Mouse (Mus musculus): ENCODE measurements at regions not wholly inside any gene's neighbourhood (a gene's known extent, or its start where the extent isn't known, plus 50 kb on each side); places are given as distances from the start of the nearest gene placed in this dataset.

GRCm38 (mm10) chr11:19554947-19555770, 369.0 kb upstream of the Spred2 start:
- peak; percentile 26 for DNase-seq
- intact Hi-C loops (cut with DNase I), result no loop called here

- intact Hi-C loops (cut with DNase I), result no loop called here
- DNase-seq, result peak; percentile 36
Observed at GRCm38 (mm10) chr11:19560452-19560851, 363.7 kb upstream of the Spred2 start.

GRCm38 (mm10) chr11:19562668-19563067, 361.5 kb upstream of the Spred2 start:
- no peak for DNase-seq
- intact Hi-C loops (cut with DNase I), result no loop called here

GRCm38 (mm10) chr11:19585228-19585627, 338.9 kb upstream of the Spred2 start:
- no peak for DNase-seq
- intact Hi-C loops (cut with DNase I), result no loop called here

GRCm38 (mm10) chr11:19592506-19593355, 331.4 kb upstream of the Spred2 start:
- no peak for DNase-seq
- intact Hi-C loops (cut with DNase I), result no loop called here

DNA sequence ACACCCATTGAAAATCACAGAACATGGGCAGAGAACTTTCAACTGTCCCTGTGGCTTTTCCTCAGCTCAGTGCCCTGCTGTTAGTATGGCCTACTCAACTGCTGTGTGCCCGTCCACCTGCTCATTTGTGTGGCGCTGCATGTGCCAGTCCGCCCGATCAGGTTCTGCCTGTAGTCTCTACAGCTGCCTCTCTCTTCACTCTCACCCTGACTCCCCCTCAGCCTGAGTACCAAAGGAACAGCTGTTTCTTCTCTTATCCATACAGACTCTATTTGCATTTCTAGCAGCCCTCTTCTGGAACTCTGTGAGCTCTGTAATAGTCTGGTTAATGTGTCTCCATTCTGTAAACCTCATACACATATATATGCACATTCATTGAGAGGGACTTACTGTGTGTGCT, 329.1 kb upstream of the Spred2 start:
- no peak for DNase-seq
- intact Hi-C loops (cut with DNase I), result no loop called here

DNA sequence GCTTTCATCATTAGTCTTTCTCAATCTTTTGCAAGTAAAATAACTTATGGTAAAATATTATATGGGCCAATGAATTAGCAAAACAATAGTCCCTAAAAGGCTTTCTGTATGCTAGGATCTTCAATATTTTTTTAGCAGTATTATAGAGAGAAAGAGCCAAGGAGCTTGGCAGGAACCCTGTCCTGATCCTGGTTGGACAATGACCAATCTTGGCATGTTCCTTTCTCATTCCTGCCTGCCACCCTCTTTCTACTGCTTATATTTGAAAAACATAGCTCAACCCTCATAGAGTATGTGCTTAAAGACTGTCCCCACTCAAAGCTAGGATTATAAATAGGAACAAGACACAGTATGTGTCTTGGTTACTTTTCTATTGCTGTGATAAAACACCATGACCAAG, 327.8 kb upstream of the Spred2 start:
- intact Hi-C loops (cut with DNase I), result no loop called here
- DNase-seq, result no peak

DNA sequence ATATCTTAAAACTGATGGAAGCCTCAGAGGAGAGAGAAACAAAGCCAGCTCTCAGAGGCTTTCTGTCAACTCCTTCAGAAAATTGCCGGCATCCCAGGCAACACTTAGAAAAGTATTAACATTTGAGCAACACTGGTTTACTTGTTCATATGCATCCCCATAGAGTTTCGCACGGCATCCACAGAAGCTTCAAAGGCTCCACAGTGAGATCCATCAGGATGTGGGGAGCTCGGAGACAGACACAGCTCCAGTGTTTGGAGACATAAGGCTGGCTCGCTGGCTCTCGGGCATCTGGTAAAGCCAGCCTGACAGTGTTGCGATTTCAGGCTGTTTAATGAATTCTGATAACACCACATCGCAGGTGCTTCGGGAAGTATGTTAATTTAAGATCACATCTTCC, 324.7 kb upstream of the Spred2 start:
- no peak for DNase-seq
- intact Hi-C loops (cut with DNase I), result no loop called here

- intact Hi-C loops (cut with DNase I), result no loop called here
- DNase-seq, result peak; percentile 69
Observed at GRCm38 (mm10) chr11:19601216-19601938, 322.8 kb upstream of the Spred2 start.

DNA sequence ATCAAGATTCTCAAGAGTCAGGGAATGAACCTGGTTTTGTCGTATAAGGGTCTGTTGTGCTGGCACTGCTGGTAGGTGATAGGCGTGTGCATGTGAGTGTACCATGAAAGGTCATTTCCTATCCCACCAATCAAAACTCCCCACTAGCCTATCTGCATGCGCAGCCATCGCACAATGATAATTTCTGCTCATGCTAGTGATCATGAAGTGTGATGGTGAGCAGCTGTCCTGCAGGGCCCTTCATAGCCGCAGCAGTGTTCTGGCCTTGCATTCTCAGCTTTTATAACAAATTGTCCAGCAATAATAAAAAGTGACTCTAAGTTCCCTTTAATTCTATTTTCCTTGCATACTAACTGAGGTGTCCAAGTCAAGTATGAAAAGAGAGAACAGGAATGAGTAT, 321.7 kb upstream of the Spred2 start:
- intact Hi-C loops (cut with DNase I), result no loop called here
- DNase-seq, result no peak

- intact Hi-C loops (cut with DNase I), result no loop called here
- no peak for DNase-seq
Observed at GRCm38 (mm10) chr11:19605602-19606001, 318.6 kb upstream of the Spred2 start.

DNA sequence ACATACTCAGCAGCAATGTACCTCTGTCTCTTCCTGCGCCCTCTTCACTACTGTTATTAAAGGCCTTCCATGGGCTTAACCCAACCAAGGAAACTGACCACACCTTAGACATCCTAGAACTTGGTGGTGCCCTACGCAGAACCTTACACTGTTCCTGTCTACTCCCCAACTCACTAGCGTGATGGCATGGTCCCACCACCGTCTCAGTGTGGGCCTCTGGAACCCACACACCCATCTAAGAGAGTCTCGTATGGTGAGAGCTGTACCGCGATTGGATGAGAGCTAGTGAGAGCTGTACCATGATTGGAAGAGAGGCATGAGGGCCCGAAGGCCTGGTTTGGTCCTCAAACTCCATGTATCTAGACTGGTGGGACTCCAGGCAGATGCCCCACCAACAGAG, 317.2 kb upstream of the Spred2 start:
- intact Hi-C loops (cut with DNase I), result no loop called here
- no peak for DNase-seq

GRCm38 (mm10) chr11:19607941-19608340, 316.2 kb upstream of the Spred2 start:
- DNase-seq, result no peak
- intact Hi-C loops (cut with DNase I), result no loop called here

DNA sequence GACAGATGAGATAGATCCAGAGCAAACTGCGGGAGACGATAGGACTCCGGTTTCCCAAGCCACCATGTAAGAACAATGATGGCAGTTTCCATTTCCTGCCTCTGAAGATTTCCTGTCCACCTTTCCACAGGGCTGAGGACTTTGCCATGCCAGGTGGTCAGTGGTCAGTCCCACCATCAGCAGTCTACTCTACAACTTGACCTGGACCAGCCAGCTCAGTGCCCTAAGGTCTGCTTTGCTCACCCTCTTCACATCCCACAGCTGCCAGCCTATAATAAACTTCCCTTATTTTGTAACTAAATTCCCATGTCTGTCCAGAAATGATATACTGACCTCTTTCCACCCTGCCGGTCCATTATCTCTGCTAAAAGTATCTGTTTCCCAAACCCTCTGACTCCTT, 315.7 kb upstream of the Spred2 start:
- intact Hi-C loops (cut with DNase I), result no loop called here
- no peak for DNase-seq

GRCm38 (mm10) chr11:19610559-19610958, 313.6 kb upstream of the Spred2 start:
- intact Hi-C loops (cut with DNase I), result no loop called here
- no peak for DNase-seq

- DNase-seq, result no peak
- intact Hi-C loops (cut with DNase I), result no loop called here
Observed at GRCm38 (mm10) chr11:19611217-19611616, 313.0 kb upstream of the Spred2 start.

GRCm38 (mm10) chr11:19616520-19616919, 307.7 kb upstream of the Spred2 start:
- intact Hi-C loops (cut with DNase I), result no loop called here
- peak; percentile 13 for DNase-seq

DNA sequence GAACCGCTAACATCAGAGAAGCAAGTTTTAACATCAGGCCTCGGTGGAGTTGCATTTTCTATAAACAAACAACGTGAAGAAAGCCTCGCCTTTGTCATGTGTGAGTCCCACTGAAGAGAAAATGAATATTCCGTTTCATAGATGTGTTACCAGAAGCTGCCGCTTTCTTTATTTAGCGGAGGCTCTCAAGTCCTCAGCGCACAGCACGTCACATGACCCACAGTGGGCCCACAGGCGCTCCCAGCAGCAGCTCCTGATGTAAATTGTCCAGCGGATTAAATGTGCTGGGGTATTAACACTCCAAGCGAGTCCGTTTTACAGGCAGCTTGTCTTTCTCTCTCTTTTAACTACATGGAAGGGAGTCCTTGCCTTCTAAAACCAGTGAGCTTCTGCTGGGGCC, 304.7 kb upstream of the Spred2 start:
- no peak for DNase-seq
- intact Hi-C loops (cut with DNase I), result no loop called here

DNA sequence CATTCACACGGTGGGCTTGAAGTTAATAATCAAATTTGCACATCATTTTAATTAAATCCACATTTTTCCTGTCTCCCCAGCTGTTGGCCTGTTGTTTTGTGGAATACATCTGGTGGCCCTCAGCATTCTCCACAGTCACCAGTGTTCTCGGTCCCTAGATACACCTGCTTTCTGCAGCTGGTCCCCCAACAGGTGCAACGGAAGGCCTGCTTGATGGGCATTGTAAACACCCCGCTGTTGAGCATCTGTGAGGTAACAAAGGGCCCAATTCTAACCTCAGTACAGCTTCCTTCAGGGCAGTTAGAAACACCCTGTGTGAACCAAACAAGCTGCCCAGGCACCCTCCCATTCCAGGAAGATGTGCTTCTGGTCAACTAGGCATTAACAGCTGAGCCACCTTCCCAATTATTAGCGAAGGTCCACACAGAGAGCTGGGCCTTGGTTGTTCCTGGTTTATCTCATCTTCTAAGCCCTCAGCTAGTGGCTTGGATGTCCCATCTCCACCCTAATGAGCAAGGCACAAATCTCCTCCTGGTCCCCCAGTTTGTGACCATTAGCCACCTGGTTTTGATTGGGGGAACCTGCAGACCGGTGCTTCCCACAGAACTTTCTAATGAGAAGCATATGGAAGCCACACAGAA, 293.0 kb upstream of the Spred2 start:
- intact Hi-C loops (cut with DNase I), result no loop called here

GRCm38 (mm10) chr11:19632477-19632876, 291.7 kb upstream of the Spred2 start:
- intact Hi-C loops (cut with DNase I), result no loop called here
- no peak for DNase-seq

More for the DNA sequence above, 293.0 kb upstream of the Spred2 start:
- DNase-seq, result no peak

DNA sequence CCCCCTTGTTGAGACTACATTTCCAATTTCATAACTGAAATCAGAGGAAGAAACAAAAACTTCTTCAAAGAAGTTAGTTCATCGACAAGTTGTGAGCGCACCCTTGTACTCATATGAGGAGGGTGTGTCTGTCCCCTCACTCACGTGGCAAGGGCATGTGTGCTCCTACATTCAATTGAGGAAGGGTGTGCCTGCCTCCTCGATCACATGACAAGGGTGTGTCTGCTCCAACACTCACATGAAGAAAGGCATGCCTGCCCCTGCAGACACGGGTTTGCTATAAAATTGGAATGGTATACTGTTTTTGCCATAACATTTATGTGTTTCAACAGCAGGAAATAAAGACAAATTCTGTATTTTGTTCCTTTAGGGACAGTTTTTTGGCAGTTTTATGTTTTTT, 290.6 kb upstream of the Spred2 start:
- intact Hi-C loops (cut with DNase I), result no loop called here
- no peak for DNase-seq

All from left cerebral cortex, postnatal 4 days (tissue).